Mouse (Mus musculus) spleen, postnatal 14 days (tissue): Measurements from ENCODE around the gene Gm11060.

Experiments used
- DNase-seq, 2 experiments: peaks; one replicate each; pipeline ENCODE4 v3.0.0; 2021 to 2022; ENCODE audit warnings: low spot score in 2 of 2

Gene Gm11060

DNA sequence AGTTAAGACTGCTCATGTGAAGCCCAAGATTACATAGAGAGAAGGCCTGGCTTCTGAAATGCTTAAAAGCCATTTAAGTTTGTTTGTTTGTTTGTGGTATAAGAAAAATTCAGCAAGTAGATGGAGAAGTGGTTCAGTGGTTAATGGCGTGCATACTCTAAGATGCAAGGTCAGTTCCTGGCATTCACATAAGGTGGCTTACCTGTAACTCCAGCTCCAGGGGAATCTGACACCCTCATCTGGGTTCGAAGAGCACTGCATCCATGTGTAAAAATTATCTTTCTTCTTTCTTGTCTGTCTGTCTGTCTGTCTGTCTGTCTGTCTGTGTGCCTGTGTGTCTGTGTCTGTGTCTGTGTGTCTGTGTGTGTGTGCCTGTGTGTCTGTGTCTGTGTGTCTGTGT is at the start of gene Gm11060:
Gm11060 (plus strand) TSS at position 301 of the 400 bp plus-strand sequence.
- DNase-seq = no peak

DNA sequence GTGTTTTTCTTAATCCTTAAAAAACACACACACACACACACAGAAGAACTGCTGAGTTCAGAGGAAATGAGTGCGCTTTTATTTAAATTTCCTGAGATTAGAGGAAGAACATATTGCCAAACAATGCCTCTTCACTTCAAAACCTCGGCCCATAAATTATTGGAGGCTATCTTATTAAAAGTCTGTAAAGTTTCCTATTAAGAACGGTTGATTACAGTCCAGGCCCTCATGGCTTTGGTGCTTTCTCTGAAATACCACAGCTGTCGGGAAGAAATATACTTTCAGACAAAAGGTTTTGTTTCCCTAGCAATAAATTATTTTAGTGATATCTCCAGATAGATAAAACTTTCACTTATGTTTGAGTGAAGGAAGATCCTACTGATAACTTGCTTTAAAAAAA is 48.7 kb upstream of the Gm11060 start:
- DNase-seq = no peak

DNA sequence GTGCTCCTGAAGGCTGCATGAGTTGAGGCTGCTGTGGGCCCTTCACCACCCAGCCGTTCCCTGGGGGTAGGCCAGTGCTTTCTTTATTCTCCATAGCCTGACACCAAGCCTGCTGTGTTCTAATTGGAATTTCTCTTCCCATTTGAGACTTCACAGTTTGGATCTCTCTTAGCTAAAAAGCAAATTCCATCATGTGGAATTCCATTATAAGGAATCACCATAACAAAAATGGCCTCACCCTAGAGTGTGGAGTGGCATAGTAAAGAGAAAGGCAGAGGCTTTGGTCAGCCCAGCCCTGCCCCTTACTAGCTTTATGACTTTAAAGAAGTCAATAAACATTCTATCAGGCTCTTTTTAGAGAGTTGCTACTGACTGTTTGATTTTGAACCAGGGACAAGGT is 43.5 kb upstream of the Gm11060 start:
- no peak for DNase-seq

DNA sequence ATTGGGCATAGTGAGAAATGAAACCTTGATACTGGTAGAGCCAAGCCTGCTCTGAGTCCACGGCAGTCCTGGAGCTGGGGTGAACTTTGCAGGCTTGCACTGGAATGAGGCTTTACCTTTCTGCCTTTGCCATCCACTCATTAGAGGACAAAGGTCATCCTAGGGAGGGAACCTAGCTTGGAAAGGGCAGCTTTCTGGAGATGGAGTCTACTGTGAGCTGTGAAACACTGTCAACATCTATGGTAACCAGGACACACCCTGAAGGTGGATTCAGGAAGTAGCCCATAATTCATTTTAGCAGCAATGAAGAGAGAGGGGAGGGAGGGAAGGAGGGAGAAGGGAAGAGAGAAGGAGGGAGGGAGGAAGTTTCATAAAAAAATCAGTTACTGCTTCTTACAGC is 36.3 kb upstream of the Gm11060 start:
- no peak for DNase-seq

DNA sequence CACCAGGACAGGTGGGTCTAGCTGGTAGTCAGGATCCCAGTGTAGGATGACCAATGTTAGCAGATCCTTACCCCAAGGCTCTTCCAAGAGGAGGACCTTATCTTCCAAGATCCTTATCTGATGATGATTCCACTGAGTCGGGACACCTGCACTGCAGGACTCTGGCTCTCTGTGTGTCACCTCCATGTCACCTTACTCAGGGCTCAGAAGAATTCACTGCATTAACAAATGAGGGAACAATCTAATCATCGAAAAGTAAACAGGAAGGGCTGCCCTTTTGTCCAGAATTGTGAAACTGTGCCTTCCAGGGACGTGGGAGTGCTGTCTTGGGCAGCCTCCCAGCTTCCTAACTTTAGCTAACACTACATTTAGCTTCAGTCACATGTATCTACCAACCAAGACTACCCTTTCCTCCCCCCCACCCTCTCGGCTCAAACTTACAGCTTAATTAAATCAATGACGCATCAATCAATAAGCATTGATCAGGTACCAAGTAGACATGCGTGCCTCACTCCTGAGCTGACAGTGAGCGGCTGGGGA is 33.2 kb upstream of the Gm11060 start:
- DNase-seq = no peak

DNA sequence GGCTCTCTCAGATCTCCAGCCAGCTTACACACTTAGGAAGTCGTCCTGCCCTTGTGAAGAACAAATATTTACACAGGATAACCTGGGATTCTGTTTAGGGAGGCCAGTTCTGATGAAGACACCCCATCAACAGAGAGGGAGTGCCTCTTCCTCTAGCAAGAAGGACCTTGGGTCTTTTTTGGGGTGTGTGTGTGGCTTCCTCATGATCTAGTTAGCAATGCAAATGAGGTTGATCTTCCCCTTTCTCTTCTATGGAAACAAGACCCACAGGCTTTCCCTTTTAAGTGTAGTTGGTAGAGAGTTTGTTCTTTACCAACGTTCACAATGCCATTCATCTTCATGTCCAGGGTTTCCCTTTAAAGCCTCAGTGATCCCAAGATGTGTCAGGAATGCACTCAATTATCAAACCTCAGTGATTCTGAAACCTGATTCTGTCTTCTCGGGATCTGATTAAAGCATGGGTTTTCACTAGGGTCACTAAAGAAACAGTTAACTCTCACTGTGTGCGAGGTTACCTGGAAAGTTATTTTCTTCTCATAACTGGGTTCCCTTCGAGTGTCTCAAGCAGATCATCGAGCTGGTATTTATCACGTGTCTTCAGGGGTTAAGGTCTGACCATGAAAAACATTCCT is 29.0 kb upstream of the Gm11060 start:
- no peak for DNase-seq

DNA sequence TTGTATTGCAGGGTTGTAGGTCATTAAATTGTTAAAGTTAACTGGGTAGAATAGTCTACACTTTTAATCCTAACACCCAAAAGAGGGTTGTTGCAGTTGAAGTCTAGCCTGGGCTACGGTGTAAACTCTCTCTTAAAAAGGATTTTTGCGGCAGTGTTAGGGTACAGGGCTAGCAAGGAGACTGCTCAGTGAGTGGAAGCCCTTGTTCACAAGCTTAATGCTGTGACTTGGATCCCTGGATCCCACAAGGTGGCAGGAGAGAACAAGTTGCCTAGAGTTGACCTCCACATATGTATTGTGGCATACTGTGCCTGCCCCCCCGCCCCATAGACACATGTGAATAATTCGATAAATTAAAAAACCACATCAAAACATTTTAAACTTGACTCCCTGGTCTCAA is 19.3 kb upstream of the Gm11060 start:
- no peak for DNase-seq

DNA sequence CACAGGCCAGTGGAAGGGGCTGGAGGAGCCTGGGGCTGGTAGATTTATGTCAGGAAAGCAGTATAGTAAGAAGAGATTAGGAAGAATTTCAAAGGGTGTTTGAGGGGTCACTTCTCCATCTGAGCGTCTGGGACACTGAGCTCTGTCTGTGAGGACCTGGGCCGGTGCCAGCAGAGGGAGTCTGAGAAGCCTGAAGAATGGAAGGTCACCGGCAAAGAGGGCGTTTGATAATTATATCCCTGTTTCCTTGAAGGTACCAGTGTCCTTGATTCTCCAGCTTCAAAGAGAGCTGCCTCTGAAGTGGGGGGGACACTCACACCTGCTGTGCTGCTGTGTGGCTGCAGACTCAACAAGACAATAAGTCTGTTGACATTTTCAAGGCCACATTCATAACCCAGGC is 17.6 kb upstream of the Gm11060 start:
- no peak for DNase-seq

DNA sequence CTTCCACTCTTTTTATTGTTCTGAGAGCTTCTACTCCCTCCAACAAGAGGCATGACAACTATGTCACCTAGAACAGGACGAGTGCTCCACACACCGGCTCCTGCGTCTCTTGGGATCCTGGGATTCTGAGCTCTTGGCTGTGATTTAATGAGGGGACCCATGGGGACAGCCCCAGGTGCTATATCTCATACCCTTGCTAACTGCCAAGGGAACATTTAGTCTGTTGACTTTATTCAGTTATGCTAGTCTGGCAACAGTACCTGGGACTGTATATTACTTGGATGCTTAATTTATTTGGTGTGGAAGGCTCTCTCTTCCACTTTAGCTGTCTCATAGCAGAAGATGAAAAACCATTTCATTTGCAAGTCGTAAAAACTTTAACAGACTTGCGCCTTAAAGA is 16.0 kb upstream of the Gm11060 start:
- no peak for DNase-seq

DNA sequence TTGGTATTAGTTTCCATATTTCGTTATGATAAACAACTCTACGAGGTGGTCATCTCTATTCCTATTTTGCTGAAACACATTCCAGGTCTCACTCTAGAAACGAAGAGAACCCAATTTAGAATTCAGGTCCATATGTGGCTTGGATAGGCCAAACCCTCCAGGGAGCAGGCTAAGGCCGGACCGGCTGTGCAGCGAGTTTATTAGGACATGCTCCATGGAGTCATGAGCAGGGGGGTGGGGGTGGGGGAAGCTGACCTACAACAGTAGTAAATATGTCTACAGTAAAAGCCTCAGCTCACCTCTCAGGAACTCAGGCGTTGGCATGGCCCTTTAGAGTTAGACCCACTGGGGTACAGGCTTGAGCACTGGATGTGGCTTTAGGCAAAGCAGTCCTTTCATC is 14.7 kb upstream of the Gm11060 start:
- no peak for DNase-seq

DNA sequence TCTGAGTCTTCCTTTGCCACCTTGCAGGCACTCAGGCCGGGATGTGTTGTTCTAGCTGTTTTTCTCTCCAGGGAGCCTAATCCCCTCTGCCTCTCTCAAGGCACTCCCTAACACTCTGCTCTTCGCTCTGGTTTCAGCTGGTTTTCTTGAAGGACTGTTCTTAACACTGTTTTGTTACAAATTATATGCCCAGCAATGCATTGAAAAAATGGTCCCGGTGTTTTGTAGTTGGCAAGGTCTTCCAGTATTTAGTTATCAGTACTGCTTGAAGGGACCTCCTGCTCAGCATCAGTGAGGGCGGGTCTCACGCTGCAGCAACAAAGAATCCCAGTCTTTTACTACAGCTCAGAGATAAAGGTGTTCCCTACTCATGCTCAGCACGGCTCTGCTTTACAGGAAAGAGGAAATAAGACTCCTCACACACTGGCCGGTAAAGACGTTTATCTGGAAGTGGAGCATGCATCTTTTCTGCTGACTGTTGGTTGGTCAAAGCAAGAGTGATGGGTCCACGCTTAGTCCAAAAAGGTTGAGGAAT is 9.5 kb upstream of the Gm11060 start:
- no peak for DNase-seq

DNA sequence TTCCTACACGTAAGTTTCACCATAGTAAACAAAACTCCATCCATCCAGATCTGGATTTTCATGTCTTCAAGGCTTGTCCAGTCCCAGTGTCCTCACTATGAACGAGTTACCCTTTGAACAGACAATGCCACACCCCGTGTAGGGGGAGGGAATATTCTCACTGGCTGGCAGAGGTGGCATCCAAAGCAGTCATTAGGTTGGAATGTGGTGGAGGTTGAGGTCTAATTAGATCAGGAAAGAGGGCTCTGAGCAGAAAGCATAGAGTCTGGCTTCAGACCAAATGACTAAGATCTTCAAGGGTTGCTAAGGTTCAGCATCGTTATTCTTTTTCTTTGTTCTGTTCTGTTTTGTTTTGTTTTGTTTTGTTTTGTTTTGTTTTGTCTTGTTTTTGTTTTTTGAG is 7.8 kb upstream of the Gm11060 start:
- DNase-seq = no peak

DNA sequence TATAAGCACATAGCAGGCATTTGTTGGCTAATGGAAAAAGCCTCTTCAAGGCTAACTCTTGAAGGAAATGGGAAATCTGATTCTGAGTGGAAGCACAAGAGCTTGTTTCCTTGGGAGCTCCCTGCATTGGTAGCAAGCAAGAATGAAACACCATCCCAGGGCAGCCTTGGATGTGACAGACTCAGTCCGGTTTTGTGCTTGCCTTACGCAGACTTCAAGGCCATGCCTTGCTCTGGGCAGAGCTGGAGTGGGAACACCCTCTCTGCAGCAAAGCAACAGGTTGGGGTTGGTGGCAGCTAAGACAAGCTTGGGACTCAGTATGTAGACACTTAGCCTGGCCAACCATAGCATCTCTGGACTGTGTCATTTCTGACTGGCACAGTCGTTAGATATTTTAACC is 5.7 kb upstream of the Gm11060 start:
- no peak for DNase-seq

DNA sequence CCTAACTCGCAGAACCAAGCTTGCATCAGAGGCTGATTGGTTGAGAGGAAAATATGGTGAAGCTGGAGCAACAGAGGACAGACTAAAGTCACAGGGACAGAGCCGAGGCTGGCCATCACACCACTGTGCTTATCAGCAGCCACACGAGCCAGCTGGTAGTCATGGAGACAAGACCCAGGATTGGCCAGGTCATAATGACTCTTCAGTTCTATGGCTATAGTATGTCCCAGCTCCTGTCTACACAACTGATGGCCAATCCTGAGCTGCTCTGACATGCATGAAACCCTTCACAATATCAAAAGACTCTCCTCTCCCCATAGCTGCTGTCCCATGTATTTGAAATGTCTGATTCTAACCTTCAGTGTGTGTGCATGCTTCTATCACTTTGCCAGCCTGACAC is 3.8 kb upstream of the Gm11060 start:
- DNase-seq = no peak

DNA sequence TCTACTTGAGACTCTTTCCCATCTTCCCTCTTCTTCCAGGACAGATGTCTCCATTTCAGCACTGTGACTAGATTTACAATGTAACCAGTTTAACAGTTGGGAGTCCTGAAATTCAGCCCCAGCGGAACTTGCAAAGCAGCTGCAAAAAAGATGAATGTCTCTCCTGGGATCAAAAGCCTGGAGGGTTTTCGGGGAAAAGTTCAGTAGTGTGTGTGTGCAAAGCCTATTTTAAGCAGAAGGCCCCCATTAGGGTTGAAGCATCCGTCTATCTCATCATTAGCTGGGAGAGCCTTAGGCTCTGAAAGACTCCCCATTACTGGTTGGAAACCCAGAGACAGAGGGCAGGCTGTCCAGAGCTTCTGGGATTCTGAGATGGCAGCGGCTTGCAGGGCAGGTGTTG is 2.7 kb upstream of the Gm11060 start:
- DNase-seq = no peak

DNA sequence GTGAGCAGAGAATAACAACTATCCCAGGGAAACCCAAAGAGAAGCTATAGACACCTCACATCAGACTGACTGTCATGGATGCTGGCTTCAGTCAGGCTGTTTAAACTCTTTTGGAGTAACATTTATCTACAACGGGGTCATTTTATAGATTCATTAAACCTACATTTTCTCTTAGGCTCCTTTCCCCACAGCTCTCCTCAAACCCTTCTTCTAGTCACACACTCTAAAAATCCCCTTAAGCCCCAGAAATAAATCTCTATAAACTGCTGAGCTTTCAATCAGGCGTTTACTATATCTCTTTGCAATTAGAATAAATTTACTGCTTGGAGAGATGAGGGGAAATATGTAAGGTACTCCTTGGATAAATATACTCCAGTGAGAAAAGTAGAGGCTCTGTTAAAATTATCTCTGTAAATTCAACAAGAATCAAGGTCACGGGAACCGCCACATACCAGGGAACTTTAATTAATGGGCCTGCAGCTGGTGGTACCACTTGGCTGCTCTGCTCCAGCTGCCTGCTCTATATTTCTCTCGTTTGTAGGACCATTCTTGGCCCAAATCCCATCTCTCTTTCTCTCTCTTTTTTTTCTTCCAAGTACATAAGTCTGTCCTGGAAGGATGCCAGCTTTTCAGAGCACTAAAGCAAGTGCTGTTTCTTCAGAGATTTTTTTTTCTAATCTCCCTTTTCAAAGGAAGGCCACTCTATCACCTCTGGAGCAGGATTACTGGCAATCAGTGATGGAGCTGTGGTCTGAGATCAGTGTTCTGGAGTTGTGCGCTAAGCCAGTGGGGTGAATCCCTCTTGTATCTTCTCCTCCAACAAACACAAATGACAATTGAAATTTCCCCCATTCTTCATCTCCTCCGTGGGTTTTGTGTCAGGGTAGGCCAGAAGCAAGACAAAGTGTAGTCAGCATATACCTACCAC is 2.0 kb upstream of the Gm11060 start:
- DNase-seq = no peak

DNA sequence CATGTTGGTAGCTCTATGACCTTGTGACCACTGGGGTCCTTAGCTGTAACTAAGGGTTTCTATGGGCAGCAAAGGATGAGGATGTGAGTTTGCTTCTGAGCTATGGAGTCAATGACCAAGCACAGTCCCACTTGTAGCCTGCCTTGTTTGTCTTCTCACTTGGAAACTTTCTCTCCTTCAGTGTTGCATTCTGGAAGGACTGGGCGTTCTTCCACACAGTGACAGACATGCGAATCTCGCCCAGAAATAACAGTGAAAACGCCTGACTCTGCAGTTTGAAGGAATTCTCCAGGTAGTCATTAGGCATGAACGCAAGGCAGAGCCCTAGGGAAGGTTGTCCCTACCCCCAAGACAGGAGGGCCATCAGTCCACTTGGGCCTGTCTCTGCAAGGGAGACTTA is 827 bp upstream of the Gm11060 start:
- no peak for DNase-seq

DNA sequence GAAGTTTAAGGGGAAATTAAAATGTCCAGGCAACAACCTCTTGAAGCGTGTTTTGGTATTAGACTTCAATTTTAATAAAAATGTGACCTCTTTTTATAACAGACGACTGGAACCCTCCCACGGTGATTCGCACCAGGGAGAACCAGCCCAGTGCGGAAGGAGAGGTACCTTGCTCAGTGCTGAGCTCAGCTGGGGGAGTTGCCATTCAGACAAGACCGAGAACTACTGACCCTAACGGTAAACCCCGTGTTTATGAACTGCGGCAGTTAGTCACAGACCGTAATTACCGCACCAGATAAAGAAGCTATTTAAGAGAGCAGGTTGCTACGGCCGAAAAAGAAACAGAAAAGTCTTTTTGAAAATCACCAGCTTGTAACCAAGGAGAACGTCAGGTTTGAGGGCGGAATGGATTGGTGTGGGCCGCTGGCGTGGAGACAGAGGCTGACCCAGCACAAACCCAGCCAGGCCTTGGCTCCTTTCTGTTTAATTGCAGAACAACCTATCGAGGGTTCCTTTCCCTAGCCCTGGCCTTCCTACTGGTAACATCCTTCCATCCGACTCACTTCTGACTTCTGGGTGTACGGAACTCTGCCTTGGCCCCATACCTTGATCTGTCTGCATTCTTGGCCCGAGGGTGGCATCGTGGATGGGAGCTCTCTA is 5.6 kb downstream of the Gm11060 start:
- no peak for DNase-seq

DNA sequence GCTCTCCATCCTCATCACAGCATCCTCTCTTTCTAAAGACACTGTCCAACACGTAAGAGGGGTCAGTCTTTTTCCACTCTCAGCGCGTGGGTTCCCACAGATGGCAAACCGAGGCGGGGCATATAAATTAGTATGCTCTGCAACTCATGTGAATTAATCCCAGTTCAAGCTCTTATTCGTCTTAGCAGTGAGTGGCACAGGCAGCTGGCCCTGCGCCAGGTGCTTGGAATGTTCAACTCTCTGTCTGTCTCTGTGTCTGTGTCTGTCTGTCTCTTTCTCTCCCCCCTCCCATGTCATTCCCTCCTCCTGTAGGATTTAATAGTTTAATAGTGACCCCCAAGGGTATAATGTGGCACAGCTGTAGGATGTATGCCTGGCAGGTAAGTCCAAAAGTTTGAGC is 7.6 kb downstream of the Gm11060 start:
- DNase-seq = no peak

DNA sequence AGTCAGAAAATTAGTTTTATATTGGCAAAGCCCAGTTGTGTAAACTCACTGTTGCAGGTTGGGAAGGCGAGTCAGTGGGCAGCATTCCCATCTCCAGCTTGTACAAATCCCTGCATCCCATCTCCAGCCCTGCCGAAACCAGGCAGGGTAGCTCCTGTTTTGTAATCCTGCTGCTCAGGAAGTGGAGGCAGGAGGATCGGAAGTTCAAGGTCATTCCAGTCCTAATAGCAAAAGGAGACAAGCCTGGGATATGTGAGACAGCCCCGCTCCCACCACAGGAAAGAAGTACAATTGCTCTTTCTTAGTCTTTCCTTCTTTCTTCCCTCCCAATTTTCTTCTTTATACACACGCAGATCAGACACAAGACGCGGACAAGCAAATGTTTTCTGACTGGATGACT is 8.7 kb downstream of the Gm11060 start:
- no peak for DNase-seq

DNA sequence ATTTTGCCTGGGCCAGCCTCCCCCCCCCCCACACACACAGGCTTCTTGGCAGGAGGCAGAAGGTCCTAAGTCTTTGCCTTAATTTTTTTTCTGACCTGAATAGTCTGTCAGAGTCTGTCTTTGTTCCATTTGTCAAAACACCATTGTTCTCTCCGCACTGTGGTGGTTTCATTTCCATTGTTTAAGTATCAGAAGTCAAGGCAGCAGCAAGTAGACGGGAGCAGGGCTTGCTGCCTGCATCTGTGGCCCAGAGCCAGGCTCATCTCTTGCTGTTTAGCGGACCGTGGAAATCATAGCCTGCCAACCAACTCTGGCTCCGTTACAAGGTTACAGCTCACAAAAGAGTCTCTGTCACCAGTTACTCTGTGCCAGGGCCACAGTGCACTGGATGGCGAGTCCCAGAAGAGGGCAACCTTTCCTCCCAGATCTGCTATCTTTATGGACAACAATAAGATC is 16.9 kb downstream of the Gm11060 start:
- no peak for DNase-seq

DNA sequence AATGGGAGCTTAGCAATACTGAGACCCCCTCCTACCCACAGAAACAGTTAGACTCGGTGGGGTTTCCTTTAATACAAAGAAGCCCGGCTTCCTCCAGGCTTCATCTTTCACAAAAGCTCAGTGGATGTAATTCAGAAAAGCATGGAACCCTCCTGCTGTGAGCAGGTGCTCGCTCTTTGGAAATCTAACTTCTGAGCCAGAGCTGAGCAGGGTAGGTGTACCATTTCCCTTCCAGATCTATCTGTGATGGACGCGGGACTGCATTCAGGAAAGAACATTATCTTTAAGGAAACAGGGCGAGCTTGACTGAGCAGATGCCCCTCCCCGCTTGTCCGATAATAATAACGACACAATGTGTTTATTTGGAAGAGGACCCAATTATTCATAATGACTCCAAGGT is 22.3 kb downstream of the Gm11060 start:
- DNase-seq = no peak
